Mouse (Mus musculus): ENCODE results near the gene Ero1lb.

DNA sequence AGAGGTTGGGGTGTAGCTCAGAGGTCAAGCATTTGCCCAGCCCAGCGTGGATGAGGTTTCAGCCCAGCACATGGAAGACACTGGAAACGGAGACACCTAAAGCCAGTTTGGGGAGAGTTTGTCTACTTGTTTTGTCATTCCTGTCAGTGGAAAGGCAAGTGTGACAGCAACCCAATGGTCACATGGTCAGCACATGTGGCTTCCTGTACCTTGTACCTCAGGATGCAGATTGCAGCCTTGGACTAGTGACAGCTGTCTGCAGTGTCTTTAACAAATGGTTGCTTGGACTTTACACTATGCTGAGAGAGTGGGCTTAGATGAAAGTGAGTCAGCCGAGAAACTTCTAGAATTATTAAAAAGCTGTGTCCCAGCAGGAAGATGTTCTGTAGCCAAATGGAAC lies 31.0 kb upstream of the Ero1lb start:
- TF ChIP-seq POLR2A (IDR thresholded peaks at IDR 0.05; ENCODE audit: insufficient read depth, low read length) (no peak), CTCF (IDR thresholded peaks at IDR 0.05; ENCODE audit: low read depth, low read length) (no peak), EP300 (IDR thresholded peaks at IDR 0.05; ENCODE audit: insufficient read depth, low read depth, low read length) (no peak)

All from ES-Bruce4 (cell line).